Mouse (Mus musculus): ENCODE data around the gene Tmem43. TPM values are rescaled to one million over a fixed set of nuclear protein-coding genes. Genes with fewer than 3 reads are reported as not detected.

The Tmem43 gene
- polyA plus RNA-seq, 1 experiment from 2014 or later: 30.0 TPM

DNA sequence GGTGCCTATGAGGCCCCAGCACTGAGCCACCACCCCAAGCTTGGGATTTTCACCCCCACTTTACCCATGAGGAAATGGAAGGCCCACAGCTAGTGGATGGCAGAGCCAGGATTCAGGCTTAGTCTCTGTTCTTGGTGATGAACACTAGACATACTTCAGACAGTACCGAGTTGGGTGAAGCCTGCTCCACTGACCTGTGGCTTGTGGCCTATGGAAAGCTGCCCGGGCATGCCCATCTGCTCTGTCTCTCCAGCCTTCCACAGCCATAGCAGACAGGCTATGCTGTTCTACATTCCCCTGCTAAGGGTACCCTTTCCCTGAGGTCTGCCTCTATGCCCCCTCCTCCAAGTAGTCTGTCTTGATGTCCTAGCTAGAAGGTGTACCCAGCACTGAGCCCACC lies 3.0 kb downstream of the Tmem43 start:
- Histone ChIP-seq H3K27me3 (replicated peaks; ENCODE audit: control insufficient read depth, insufficient read depth, low read length) (no peaks in the 10 kb centered on the region), H3K4me2 (no peak overlapping the region), H3K36me3 (ENCODE audit: control insufficient read depth, insufficient read depth, low read length) (peaks cover 32% of the 10 kb centered on the region), H3K4me3 (ENCODE audit: low read depth, low read length) (no peak overlapping the region), H3K27ac (ENCODE audit: low read depth, low read length) (no peak overlapping the region), H3K4me1 (replicated peaks; ENCODE audit: control insufficient read depth, insufficient read depth, low read length) (peaks cover 12% of the 10 kb centered on the region), H3K9me3 (ENCODE audit: control insufficient read depth, low read length) (no peaks in the 10 kb centered on the region), H3K9ac (ENCODE audit: low read depth, low read length) (no peak overlapping the region)
- ATAC-seq (replicated peaks; ENCODE audit: low FRiP score) (no peak), DNase-seq (ENCODE audit: low spot score) (no peak)
- 93% methylated on average over 2 of the region's 2 CpGs for WGBS

DNA sequence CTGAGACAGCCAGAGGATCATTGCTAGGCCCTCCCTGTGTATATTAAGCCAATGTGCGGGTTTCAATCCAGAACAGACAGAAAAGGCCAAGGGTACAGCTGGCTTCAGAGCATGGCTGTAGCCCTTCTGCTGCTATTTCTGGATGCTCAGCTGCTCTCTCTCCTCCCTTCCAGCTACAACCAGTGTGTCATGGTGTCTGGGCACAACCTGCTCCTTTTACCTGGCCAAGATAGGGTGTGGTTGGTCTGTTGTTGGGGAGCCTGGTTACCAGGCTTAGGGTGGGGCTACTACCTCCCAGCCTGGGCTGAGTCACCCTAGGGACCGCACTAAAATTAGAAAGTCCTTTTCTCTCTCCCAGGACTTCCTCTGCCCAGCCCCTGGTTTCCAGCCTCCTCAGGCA lies 9.9 kb downstream of the Tmem43 start:
- peaks cover 58% of the 10 kb centered on the region for H3K36me3 ChIP-seq (ENCODE audit: control insufficient read depth, insufficient read depth, low read length)
- WGBS: 88% methylated on average over 2 of the region's 2 CpGs

DNA sequence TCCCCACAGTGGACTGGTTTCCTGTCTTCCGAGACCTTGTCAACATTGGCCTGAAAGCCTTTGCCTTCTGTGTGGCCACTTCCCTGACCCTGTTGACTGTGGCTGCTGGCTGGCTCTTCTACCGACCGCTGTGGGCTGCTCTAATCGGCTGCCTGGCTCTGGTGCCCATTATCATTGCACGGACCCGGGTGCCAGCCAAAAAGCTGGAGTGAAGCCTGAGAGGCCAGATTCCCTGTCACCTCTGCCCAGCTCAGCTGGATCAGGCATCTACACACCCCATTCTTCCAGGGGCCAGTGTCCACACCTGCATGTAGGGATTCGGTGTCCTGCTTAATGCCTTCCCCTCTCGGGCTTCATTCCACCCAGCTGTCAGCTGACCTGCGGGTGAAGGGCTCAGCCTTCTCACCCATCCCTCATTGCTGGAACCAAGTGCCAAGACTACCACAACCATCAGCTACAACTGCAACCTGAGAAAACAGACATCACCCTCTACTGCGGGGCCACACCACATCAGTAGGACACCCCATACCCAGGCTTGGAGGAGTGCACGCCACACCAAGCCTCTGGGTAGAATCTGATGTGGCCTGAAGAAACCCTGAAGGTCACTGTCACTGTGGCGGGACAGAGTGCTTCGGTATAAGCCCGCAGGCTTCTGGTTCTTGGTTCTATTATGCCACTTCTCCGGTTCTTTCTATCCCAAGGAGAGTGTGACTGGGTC lies 13.4 kb downstream of the Tmem43 start:
- peaks cover 45% of the 10 kb centered on the region for H3K36me3 ChIP-seq (ENCODE audit: control insufficient read depth, insufficient read depth, low read length)
- no peaks in the 10 kb centered on the region for H3K9me3 ChIP-seq (ENCODE audit: control insufficient read depth, low read length)
- no peak for ATAC-seq (replicated peaks; ENCODE audit: low FRiP score)
- no peak overlapping the region for H3K4me2 ChIP-seq
- 86% methylated on average over 15 of the region's 15 CpGs for WGBS
- no peaks in the 10 kb centered on the region for H3K27me3 ChIP-seq (replicated peaks; ENCODE audit: control insufficient read depth, insufficient read depth, low read length)
- no peak overlapping the region for H3K27ac ChIP-seq (ENCODE audit: low read depth, low read length)
- no peaks in the 10 kb centered on the region for H3K4me1 ChIP-seq (replicated peaks; ENCODE audit: control insufficient read depth, insufficient read depth, low read length)
- H3K9ac ChIP-seq (ENCODE audit: low read depth, low read length): no peak overlapping the region
- no peak for DNase-seq (ENCODE audit: low spot score)
- no peak overlapping the region for H3K4me3 ChIP-seq (ENCODE audit: low read depth, low read length)

More for the DNA sequence above, 9.9 kb downstream of the Tmem43 start:
- Histone ChIP-seq H3K4me3 (ENCODE audit: low read depth, low read length) (no peak overlapping the region), H3K27ac (ENCODE audit: low read depth, low read length) (no peak overlapping the region), H3K4me1 (replicated peaks; ENCODE audit: control insufficient read depth, insufficient read depth, low read length) (no peaks in the 10 kb centered on the region), H3K9ac (ENCODE audit: low read depth, low read length) (no peak overlapping the region), H3K27me3 (replicated peaks; ENCODE audit: control insufficient read depth, insufficient read depth, low read length) (no peaks in the 10 kb centered on the region), H3K9me3 (ENCODE audit: control insufficient read depth, low read length) (no peaks in the 10 kb centered on the region), H3K4me2 (no peak overlapping the region)
- ATAC-seq (replicated peaks; ENCODE audit: low FRiP score) (no peak), DNase-seq (ENCODE audit: low spot score) (no peak)

DNA sequence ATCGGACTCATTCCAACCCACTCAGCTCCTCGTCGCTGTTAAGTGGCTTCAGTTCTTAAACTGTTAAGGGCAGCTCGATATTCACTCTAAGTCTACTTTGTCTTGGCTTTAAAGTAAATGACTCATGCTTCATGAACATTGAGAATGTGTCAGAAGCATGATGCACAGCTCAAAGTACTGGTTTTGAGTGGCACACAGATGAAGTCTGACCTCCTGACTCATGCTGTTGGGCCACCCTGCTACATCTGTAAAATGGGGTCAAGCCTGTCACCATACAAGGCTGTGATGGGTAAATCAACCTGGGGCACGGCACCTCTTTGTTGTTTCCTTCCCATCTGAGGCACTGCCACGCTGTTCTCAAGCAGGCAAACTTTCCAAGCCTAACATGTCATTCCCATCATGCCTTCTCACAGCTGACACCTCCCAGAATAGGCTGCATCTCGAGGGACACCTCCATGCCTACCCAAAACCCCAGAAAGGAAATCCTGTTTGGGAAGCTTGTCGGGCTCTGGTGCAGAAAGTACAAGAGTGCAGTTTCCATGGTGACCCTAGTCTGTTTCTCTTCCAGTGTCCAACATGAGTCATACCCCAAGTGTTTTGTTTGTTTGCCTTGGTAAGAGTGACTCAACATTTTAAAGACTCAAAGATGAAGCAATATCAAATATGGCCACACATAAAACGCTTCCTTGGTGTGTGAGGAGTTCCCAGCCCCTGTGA lies 15.2 kb downstream of the Tmem43 start:
- DNase-seq (ENCODE audit: low spot score): no peak
- Histone ChIP-seq H3K27me3 (replicated peaks; ENCODE audit: control insufficient read depth, insufficient read depth, low read length) (no peaks in the 10 kb centered on the region), H3K4me3 (ENCODE audit: low read depth, low read length) (no peak overlapping the region), H3K36me3 (ENCODE audit: control insufficient read depth, insufficient read depth, low read length) (peaks cover 35% of the 10 kb centered on the region), H3K4me1 (replicated peaks; ENCODE audit: control insufficient read depth, insufficient read depth, low read length) (no peaks in the 10 kb centered on the region), H3K9me3 (ENCODE audit: control insufficient read depth, low read length) (no peaks in the 10 kb centered on the region), H3K9ac (ENCODE audit: low read depth, low read length) (no peak overlapping the region), H3K27ac (ENCODE audit: low read depth, low read length) (no peak overlapping the region), H3K4me2 (no peak overlapping the region)
- no peak for ATAC-seq (replicated peaks; ENCODE audit: low FRiP score)
- WGBS: 78% methylated on average over 9 of the region's 9 CpGs

DNA sequence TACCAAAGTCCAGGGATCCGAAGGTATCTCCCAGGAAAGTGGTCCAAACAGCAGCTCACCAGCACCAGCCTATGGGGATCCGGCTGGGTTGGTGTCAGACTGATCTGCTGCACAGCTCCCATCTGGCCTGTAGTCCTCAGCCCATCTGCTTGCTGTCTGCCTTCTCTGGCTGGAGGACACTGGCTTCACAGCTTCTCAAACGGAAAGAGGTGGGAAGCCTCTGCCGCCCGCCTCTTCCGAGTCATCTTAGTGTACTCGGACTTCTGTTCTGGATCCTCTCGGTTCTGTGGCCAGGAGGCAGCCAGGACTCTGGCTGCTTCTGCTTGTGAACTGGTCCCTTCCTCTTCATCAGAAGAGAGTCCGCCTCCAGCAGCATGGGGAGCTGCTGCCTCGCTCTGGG lies 16.4 kb downstream of the Tmem43 start:
- H3K4me2 ChIP-seq: no peak overlapping the region
- peaks cover 32% of the 10 kb centered on the region for H3K36me3 ChIP-seq (ENCODE audit: control insufficient read depth, insufficient read depth, low read length)
- H3K27ac ChIP-seq (ENCODE audit: low read depth, low read length): no peak overlapping the region
- no peak overlapping the region for H3K9ac ChIP-seq (ENCODE audit: low read depth, low read length)
- H3K4me3 ChIP-seq (ENCODE audit: low read depth, low read length): no peak overlapping the region
- no peaks in the 10 kb centered on the region for H3K27me3 ChIP-seq (replicated peaks; ENCODE audit: control insufficient read depth, insufficient read depth, low read length)
- no peaks in the 10 kb centered on the region for H3K9me3 ChIP-seq (ENCODE audit: control insufficient read depth, low read length)
- ATAC-seq (replicated peaks; ENCODE audit: low FRiP score) (no peak), DNase-seq (ENCODE audit: low spot score) (no peak)
- no peaks in the 10 kb centered on the region for H3K4me1 ChIP-seq (replicated peaks; ENCODE audit: control insufficient read depth, insufficient read depth, low read length)
- 85% methylated on average over 10 of the region's 10 CpGs for whole genome bisulfite sequencing

DNA sequence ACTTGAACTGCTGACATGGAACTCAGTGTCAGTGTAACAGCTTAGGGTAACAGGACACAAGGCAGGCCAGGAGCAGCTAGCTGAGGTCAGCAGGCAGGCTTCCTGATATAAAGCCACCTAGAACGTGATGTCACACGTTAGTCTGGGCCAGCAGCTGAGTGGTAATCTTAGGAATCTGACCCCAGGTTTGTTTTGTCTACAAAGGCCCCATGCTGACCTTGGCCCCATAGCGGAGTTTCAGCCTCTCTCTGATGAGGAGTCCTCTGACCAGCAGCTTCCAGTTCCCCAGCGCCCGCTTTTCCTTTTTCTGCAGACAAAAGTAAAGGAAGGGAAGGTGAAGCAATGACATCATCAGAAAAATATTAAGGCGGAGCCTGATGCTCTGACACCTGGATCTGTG lies 17.5 kb downstream of the Tmem43 start:
- H3K4me1 ChIP-seq (replicated peaks; ENCODE audit: control insufficient read depth, insufficient read depth, low read length): no peaks in the 10 kb centered on the region
- H3K36me3 ChIP-seq (ENCODE audit: control insufficient read depth, insufficient read depth, low read length): peaks cover 25% of the 10 kb centered on the region
- no peak overlapping the region for H3K27ac ChIP-seq (ENCODE audit: low read depth, low read length)
- no peak overlapping the region for H3K9ac ChIP-seq (ENCODE audit: low read depth, low read length)
- WGBS: 70% methylated on average over 6 of the region's 6 CpGs
- H3K9me3 ChIP-seq (ENCODE audit: control insufficient read depth, low read length): no peaks in the 10 kb centered on the region
- no peak overlapping the region for H3K4me3 ChIP-seq (ENCODE audit: low read depth, low read length)
- H3K27me3 ChIP-seq (replicated peaks; ENCODE audit: control insufficient read depth, insufficient read depth, low read length): no peaks in the 10 kb centered on the region
- H3K4me2 ChIP-seq: no peak overlapping the region
- ATAC-seq (replicated peaks; ENCODE audit: low FRiP score) (no peak), DNase-seq (ENCODE audit: low spot score) (no peak)

DNA sequence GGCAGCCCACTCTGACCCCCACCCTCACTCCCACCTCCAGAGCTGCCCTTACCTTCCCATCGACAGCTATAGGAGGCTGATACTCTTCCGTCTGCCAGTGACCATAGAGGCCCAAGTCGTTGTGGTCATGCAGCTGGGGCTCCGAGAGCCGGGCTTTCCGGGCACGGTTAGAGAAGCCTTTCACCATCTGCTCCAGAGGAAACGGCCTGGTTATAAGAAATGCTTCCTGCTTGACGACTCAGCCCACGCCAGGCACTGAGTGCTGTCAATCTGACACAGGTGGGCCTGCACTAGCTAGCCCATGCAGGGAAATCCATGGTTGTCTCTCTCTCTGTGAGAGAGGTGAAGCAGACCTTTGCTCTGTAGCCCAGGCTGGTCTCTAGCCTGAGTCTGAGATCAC lies 19.6 kb downstream of the Tmem43 start:
- no peak overlapping the region for H3K4me3 ChIP-seq (ENCODE audit: low read depth, low read length)

DNA sequence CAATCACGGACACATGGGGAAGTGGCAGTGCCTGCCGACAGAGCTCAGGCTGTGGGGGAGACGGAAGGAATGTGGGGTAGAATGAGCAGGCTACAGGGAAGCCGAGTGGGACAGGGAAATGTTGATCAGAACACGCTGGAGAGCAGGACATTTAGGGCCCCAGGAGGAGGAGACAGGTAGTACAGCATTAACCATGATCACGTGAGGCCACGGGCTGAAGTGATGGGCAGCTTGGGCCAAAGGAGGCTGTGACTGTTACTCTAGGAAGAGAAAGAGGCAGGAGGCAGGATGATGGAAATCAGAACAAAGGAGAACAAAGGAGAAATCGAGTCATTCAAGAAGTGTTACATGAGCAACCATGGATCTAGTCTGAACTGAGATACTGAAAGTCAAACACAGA lies 21.0 kb downstream of the Tmem43 start:
- H3K27me3 ChIP-seq (replicated peaks; ENCODE audit: control insufficient read depth, insufficient read depth, low read length): no peaks in the 10 kb centered on the region
- no peaks in the 10 kb centered on the region for H3K9me3 ChIP-seq (ENCODE audit: control insufficient read depth, low read length)
- DNase-seq (ENCODE audit: low spot score) (no peak), ATAC-seq (replicated peaks; ENCODE audit: low FRiP score) (no peak)
- peaks cover 20% of the 10 kb centered on the region for H3K36me3 ChIP-seq (ENCODE audit: control insufficient read depth, insufficient read depth, low read length)
- 82% methylated on average over 8 of the region's 8 CpGs for WGBS
- H3K27ac ChIP-seq (ENCODE audit: low read depth, low read length): no peak overlapping the region
- H3K9ac ChIP-seq (ENCODE audit: low read depth, low read length): no peak overlapping the region
- no peak overlapping the region for H3K4me2 ChIP-seq
- H3K4me1 ChIP-seq (replicated peaks; ENCODE audit: control insufficient read depth, insufficient read depth, low read length): no peaks in the 10 kb centered on the region
- no peak overlapping the region for H3K4me3 ChIP-seq (ENCODE audit: low read depth, low read length)

More for the DNA sequence above, 19.6 kb downstream of the Tmem43 start:
- H3K36me3 ChIP-seq (ENCODE audit: control insufficient read depth, insufficient read depth, low read length): peaks cover 15% of the 10 kb centered on the region
- no peaks in the 10 kb centered on the region for H3K9me3 ChIP-seq (ENCODE audit: control insufficient read depth, low read length)
- no peak for DNase-seq (ENCODE audit: low spot score)
- H3K27ac ChIP-seq (ENCODE audit: low read depth, low read length): no peak overlapping the region
- no peaks in the 10 kb centered on the region for H3K27me3 ChIP-seq (replicated peaks; ENCODE audit: control insufficient read depth, insufficient read depth, low read length)
- H3K9ac ChIP-seq (ENCODE audit: low read depth, low read length): no peak overlapping the region
- ATAC-seq (replicated peaks; ENCODE audit: low FRiP score): no peak
- H3K4me2 ChIP-seq: no peak overlapping the region
- WGBS: 76% methylated on average over 10 of the region's 10 CpGs
- H3K4me1 ChIP-seq (replicated peaks; ENCODE audit: control insufficient read depth, insufficient read depth, low read length): no peaks in the 10 kb centered on the region

DNA sequence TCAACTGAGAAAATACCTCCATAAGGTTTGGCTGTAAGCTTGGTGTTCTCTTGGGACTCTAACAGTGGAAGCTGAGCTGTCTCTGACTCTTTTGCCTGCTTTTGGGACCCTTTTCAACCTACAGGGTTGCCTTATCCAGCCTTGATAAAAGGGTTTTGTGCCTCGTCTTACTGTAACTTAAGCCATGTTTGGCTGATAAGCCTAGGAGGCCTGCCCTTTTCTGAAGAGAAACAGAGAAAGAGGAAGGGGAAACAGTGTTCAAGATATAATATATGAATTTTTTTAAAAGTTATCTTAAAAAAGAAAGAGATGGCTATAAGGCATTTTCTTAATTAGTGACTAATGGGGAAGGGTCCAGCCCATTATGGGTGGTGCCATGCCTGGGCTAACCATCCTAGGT lies 29.8 kb downstream of the Tmem43 start:
- Histone ChIP-seq H3K27me3 (replicated peaks; ENCODE audit: control insufficient read depth, insufficient read depth, low read length) (no peaks in the 10 kb centered on the region), H3K4me2 (no peak overlapping the region), H3K27ac (ENCODE audit: low read depth, low read length) (no peak overlapping the region), H3K4me3 (ENCODE audit: low read depth, low read length) (no peak overlapping the region), H3K36me3 (ENCODE audit: control insufficient read depth, insufficient read depth, low read length) (peaks cover 41% of the 10 kb centered on the region), H3K9ac (ENCODE audit: low read depth, low read length) (no peak overlapping the region), H3K9me3 (ENCODE audit: control insufficient read depth, low read length) (0 out of 2 replicates have a peak, but pooled peaks cover 3% of the 10 kb centered on the region), H3K4me1 (replicated peaks; ENCODE audit: control insufficient read depth, insufficient read depth, low read length) (no peaks in the 10 kb centered on the region)
- WGBS: 61% methylated on average over 1 of the region's 1 CpGs
- ATAC-seq (replicated peaks; ENCODE audit: low FRiP score) (no peak), DNase-seq (ENCODE audit: low spot score) (no peak)

Measured in liver, embryonic 11.5 days (tissue).